Mouse (Mus musculus): ENCODE measurements at regions not wholly inside any gene's neighbourhood (a gene's known extent, or its start where the extent isn't known, plus 50 kb on each side); places are given as distances from the start of the nearest gene placed in this dataset.
A peak's percentile ranks its signal among the peaks of the same experiment; 100 is the strongest.

DNA sequence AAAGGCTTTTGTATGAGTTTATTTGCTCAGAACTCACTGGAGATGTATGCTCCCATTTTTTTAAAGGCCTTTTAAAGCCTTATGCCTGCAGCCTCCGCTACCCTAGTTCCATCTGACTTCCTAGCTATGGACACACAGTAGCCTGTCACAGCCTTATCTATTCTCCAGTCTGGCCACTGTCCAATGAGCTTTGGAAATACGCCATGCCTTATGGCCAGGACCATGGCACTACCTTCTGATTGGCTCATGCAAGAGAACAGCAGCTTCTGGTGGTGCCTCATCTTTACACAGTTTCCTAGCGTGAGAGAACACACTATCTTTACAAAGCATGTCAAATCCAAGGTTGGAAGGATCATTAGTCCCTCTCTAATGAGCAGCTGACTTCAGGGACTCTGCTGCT is 424.1 kb upstream of the Zdhhc25 start:
- DNase-seq (ENCODE audit: low spot score in 2 of 2), result no peak

DNA sequence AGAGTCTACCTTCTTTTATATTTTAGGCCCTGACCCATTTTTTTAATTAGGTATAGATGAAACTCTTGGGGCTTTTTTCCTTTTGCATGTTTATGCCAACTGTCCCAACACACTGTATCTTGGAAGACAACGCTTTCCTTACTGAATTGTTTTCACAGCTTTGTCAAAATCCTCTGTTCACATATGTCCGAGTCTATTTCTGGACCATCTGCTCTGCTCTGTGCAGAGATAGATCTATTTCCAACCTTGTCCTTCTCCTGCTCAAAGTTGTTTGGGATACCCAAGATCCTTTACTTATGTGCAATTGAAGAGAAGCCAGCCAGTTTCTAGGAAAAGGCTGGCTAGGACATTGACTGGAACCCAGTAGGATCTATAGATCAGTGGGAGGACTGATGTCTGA is 403.6 kb upstream of the Zdhhc25 start:
- no peak for DNase-seq (ENCODE audit: low spot score in 2 of 2)

DNA sequence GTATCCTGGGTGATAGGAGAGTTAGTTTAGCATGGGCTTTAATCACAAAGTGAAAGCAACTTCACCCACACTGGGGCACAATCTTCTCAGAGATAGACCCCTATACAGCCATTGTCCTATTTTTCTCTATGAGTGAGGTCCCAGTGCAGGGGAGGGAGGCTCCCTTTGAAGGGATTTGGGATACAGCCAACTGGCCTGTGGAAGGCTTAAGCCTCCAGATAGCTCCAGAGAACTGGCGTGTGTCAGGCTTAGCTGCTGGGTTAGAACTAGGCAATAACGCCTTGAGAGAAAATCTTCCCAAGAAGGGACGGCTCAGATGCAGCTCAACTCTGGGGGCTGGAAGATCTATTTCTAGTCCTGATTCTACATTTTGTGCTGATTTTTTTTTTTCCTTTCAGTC is 397.4 kb upstream of the Zdhhc25 start:
- DNase-seq (ENCODE audit: low spot score in 2 of 2), result no peak

DNA sequence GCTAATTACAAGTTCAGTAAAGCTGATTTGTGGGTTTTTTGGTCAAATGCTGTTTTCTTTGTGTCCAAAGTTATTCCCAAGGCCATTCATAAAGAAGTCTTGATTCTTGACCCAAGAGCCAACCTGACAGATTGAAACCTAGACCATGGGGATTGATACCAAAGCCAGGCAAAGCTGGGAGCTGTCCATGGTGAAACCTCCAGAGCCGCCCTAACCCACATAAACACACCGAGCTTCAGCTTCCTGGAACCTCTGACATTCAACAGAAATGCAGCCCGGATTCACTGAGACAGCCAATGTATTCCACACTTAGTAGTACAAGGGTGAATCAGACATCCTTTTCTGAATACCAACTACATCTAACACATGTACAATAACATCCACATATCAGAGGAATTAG is 386.7 kb upstream of the Zdhhc25 start:
- DNase-seq (ENCODE audit: low spot score in 2 of 2), result no peak

DNA sequence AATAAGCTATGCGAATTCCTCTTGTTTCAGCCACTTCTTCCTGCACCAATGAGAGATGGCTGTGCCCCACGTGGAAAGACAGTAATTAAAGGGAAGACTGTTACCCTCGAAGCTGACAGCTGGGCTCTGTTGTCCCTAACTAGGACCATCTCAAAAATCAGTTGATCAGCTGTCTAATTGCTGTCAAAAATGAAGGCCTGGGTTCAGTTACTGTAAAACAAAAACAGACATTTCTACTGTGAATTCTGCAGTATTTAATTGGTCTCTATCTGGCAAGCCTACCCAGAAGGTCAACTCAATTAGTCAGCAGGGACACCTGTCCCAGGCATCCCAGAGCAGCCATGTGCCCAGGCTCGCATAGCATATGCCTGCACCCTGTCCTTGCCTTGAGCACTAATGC is 385.8 kb upstream of the Zdhhc25 start:
- no peak for DNase-seq (ENCODE audit: low spot score in 2 of 2)

DNA sequence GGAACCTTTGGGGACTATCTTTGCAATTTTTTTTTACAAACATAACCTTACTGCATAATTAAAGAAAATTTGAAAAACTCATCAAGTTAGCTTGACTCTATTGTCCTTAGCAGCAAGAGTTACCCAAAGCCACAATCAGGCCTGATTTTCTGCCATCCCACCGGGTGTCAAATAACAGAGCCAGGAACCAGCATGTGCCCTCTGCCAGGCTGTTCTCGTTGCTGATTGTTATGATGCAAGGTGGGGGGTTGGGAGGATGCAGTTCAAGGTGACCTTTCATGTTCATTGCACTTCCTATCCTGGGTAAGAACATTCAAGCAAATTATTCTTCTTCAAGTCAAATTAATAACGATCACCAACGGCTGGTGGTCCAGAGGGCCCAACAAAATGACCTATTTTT is 370.6 kb upstream of the Zdhhc25 start:
- no peak for DNase-seq (ENCODE audit: low spot score in 2 of 2)

DNA sequence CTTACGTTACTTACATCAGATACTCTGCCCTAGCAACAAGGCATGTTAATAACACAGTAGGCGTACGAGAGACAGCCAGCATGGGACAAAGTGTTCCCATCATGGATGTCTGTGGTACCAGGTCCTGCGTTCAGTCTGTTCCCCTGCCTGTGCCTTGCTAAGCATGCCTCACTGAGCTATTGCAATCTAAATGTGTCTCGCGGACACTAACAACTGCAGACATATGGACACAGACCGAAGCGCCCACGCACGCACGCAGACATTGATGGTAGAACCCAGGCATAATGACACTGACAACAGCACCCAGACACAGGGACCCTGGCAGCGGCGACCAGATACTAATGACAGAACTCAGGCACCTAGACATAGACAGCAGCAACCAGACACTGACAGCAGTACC is 355.5 kb upstream of the Zdhhc25 start:
- DNase-seq (ENCODE audit: low spot score in 2 of 2), result peak; percentile 26 to 28

DNA sequence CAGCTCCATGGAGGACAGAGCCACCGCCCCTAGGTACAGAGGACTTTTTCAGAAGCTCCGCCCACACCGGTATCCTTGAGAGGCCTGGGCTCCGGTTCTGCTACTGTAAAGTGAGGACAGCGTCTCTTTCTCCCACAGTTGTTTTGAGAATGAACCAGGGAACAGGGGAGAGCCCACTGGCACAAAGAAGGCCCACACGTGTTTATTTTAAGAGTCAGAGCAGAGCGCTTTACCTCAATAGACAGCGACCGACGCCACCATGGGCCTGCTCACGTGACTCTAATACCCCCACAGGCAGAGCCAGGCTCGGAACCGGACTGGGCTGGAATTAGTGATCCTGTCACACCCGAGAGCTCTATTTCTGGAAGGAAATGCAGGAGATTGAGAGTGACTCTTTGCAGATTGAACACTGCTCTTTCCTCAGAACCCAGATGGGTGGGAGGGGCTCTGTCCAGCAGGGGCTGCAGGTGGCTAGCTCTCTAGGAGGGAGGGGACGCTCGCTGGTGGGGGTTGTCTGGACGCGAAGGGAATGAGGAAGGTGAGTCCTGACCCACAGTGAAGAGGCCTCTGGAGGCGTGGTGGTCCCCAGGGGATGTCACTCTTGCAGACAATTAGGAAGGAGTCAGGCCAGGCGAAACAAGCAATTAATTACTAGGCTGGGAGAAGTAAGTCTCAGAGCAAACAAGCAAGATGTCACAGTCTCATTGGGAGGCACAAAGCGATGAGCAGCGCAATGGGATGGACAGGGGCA is 354.4 kb upstream of the Zdhhc25 start:
- DNase-seq (ENCODE audit: low spot score in 2 of 2), result no peak

DNA sequence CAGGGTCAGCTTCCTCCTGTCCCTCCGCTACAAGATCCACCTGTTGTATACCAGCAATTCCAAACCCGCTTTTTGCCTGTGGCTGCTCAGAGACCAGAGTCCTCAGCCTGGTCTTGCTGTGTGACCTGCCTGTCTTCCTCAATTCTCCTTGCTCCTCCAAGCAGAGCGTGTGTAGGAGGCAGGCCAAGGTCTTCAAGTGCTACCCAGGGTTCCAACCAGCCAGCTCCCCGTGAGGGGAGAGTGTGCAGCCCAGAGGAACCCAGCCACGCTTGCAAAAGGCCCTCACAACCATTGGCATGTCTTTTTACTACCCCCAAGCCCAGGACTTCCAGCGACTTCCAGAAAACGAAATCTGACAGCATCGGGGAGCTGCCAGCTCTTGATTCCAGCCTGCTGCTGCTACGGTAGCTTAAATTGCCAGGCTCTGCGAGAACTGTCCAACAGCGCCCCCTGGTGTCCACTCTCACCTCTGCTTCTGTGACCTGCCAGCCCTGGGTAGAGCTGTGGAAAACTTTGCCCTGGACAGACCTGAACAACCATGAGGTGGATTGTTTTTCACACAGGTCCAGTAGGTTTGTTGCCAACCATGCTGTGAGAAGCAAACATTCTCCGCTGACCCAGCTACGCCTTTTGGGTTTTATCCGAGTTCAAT is 352.0 kb upstream of the Zdhhc25 start:
- DNase-seq (ENCODE audit: low spot score in 2 of 2), result peak; percentile 89 to 95

DNA sequence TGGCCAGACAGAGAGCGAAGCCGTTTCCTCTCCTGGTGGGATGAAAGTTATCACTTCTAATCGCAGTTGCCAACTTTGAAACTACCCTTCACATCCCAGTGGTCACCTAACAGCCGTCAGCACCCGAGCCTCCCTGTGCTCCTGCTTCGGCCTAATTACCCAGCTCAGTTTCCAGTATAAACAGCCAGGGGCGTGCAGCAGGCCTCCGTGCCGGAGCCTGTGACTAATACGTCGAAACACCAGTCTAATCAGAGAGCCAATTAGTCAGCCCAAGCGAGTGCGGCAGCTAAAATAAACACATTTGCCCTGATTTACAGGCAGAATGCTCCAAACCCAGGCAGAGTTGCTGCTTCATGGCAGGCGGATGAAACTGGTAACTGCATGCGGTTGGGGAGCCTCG is 312.1 kb upstream of the Zdhhc25 start:
- no peak for DNase-seq (ENCODE audit: low spot score in 2 of 2)

DNA sequence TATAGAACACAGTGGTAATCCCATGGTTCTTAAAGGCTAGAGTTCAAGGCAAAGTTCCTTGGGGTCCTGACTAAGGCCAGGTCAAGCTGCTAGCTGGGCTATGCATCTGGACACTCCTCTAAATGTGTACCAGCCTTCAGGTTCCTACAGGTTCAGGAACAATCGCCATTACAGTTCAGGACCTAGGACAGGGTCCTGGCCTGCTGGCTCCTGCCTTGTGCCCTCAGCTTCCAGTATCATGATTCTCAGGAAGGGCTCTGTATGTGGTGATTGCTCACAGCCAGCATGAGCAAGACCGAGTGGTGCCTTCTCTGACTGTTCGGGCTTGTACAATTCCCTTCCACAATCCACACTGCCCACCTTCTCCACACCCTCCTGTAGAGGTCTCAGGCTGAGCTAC is 311.4 kb upstream of the Zdhhc25 start:
- no peak for DNase-seq (ENCODE audit: low spot score in 2 of 2)

DNA sequence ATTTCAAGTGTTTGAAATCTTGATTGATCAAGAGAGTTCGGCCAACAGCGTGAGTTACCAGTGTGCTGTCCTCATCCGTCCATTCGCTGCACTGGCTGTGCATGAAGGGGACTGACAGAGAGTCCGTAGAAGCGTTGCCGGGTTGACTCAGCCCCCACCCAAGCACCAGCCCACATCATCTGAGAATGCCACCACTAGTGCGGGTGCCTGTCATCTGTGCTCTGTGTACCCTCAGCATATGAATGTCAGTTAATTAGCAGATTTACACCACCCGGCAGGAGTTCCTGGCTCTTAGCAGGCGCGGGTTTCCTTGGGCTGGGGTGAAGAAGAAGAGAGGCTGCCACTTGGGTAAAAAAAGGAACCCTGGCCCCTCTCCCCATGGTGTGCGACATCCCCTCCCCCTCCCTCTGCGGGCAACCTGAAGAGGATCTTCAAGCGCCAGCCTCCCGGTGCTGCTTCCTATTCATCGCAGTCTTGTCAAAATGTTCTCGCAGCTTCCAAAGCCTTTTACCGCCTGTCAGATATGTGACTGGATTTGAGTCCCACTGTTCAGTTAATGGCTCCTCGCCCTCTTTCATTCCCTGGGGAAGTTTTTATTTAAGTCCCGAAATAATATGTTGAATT is 309.2 kb upstream of the Zdhhc25 start:
- peak in 1 of 2 experiments; percentile 17 for DNase-seq (ENCODE audit: low spot score in 2 of 2)

DNA sequence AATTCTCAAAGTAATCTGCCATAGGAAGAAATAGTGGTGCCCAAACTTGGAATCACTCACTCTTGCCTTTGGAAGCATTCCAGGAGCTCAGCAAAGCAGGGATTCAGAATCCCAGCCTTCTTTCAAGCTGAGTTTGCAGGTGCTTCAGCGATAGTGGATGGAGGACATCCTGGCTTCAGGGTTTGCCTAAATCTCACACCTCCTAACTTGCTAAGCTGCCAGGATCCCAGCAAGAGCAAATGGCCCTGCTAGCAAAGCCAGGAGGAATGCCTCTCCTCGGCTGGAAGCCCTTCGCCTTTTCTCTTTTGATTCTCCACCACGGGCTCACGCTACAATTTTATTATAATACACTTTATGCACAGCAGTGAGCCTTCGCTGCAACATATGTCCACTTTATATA is 301.0 kb upstream of the Zdhhc25 start:
- no peak for DNase-seq (ENCODE audit: low spot score in 2 of 2)

DNA sequence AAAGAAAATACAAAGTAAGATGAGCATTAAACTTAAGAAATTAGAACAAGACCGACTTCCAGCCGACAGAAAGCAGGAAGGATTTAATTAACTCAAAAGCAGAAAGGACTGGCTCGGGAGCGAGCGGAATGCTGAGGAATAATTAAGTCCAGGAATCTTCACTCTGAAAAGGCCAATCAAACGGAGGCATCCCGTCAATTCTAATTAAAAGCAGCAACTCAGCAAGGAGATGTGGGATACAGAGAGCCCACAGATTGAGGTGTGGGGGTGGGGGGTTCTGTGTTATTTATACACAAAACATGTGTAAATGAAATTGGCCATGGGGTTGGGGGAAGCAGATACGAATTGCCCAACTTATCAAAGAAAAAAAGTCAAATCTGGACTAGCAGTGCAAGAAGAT is 288.9 kb upstream of the Zdhhc25 start:
- no peak for DNase-seq (ENCODE audit: low spot score in 2 of 2)

DNA sequence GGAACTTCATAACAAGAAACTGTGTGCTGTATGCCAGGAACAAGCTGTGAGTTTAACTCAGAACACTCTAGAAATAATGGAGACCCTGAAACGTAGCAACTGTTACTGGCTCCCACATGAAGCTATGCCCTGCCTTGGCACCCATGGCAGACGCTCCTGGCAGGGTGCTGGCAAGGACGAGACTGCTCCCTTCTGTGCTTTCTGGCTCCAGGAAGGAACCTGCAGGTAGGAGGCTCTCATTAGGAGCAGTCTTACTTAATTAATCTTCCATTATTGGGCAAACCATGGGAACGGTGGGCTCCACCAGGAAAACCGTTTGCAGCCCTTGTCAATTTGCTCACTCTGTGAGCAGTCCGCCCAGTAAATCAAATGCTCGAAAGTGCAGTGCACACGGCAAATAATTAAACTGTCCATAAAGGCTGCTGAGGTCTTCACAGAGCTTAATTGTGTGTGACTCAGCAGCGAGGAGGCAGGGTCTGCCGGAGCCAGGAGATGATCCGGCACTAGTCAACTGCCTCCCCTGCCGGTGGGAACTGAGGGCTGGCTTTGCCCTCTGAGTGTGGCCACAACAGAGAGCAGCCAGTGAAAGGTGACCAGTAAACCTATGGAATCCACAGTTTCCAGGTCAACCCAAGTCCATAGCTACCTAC is 285.2 kb upstream of the Zdhhc25 start:
- peak; percentile 42 to 67 for DNase-seq (ENCODE audit: low spot score in 2 of 2)

DNA sequence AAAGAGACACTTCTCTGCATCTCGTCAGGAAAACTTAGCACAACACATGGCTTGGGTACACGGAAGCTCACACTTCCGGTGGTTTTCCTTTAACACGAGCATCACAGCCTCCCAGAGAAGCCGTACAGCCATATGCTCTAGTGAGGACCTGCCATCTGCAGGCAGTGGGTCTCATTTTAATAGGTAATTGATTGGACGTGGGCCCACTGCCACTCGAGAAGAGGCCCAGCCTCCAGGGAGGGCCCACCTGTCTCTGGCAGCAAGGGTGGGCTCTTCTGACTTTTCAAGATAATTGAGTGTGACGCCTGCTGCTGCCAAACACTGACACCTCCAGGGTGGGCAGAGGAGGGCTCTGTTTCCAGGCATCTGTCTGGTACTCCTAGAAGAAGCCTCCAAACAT is 282.1 kb upstream of the Zdhhc25 start:
- DNase-seq (ENCODE audit: low spot score in 2 of 2), result no peak

DNA sequence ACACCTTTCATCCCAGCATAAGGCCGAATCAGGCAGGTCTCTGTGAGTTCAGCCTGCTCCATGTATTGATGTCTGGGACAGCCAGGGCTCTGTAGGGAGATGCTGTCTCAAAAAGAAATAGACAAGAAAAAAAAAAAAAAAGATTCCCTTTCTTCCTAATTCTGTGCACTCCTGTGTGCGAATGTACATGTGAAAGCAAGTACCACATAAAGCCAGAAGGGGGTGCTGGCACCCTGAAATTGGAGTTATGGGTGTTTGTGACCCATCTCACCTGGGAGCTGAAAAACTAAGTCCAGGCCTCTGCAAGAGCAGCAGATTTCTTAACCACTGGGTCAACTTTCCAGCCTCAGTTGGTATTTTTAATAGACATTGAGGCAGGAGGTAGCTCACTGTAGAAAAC is 280.6 kb upstream of the Zdhhc25 start:
- no peak for DNase-seq (ENCODE audit: low spot score in 2 of 2)

DNA sequence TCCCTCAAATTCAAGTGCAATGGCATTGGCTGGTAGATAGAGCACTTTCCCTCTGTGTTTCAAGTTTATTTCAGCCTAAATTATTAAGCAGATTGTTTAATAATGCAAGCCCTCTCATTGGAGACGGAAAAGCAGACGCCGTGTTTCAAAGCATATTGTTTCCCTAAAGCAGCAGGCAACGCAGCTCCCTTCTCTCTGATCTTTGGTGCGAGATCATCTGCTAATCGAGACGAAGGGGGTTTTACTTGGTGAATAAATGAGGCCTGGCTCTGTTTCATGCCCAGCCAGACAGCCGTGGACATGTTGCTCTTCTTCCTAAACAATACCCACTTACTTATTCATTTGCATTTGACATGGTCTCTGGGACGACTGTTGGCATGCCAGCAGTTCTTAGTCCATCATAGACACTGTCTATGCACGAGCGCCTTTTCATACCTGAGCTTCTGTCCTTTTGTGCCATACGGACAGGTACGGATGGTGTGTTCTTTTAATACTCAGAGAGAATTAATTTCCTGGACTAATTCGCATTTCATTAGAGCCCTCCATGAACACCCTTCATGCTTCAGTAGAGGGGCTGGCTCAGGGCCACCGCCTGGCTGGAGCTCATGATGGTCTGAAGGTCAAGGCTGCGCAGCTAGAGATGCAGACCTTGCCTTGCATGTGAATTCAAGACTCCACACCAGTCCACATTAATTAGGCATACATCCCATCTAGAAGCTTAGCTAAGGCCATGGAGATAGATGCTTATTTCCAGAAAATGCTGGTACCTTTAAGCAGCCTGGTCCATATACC is 276.3 kb upstream of the Zdhhc25 start:
- no peak for DNase-seq (ENCODE audit: low spot score in 2 of 2)

DNA sequence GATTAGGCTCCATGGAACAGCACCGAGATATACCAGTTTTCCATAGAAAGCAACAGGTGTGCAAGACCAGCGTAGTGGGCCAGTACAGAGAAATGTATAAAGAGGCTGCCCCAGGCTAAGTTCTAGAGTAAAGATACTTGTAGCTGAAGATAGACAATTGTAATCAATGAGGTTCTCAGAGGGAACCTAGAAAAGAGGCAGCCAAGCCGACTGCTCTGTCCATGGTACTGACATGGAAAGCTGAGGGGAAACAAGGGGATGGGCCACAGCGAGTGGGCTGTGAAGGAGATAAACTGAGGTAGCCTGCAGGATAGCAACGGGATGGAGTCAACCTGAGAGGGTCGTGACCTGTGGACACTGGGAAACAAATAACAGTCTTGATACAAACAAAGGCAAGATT is 275.0 kb upstream of the Zdhhc25 start:
- no peak for DNase-seq (ENCODE audit: low spot score in 2 of 2)

DNA sequence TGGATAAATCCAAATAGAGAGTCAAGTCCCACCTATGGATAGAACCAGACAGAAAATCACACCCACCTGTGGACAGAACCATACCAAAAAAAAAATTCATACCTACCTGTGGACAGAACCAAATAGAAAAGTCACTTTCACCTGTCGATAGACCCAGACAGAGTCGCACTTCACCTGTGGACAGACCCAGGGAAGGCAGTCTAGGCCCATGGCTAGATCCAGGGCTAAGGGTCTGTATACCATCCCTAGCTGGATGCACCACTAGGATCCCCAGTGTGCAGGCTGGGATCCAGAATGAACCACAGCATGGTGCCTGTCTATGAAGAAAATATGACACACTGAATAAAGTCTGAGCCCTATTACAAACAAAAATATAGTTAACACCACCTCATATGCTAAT is 246.9 kb upstream of the Zdhhc25 start:
- DNase-seq (ENCODE audit: low spot score in 2 of 2), result no peak

DNA sequence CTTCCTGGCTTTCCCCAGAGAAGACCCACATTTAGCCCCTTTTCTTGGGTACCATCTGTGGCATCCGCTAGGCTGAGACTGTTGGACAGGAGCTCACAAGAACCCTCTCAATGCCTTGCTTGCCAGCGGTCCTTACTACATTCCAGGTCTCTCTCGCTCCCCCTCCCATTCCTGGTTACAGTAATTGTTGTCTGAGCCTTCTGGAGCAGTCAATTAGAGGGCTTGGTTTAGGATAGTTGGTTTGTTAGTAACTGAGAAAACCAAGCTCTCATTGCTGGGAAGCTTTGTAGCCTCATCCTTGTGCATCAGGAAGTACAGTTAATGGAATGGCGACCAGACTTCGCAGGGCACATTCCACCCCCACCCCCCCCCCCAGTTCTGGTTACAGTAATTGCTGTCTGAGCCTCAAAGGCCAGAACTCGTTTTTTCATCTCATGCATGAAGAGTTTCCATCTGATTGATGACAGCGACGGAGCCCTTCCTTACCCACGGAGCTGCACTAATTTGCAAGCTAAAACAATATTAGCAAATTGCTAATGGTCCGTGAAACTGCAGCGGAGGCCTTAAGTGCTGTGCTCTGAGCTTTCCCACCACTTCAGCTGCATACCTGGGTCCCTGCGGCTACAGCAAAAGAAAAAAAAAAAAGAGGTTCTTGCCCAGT is 239.6 kb upstream of the Zdhhc25 start:
- DNase-seq (ENCODE audit: low spot score in 2 of 2), result no peak
